Mouse (Mus musculus) bone marrow macrophage, adult 2 months (primary cell): ENCODE data around the gene Calm3.

Experiments used
- CTCF ChIP-seq: IDR thresholded peaks from 2 replicates; pipeline ENCODE4 v1.5.1; 2012; ENCODE audit warnings: low read depth, mild to moderate bottlenecking, low read length, moderate library complexity
- POLR2A ChIP-seq: IDR thresholded peaks from 2 replicates; pipeline ENCODE4 v1.6.1; 2012; ENCODE audit warnings: mild to moderate bottlenecking, low read depth, low read length, borderline replicate concordance

GRCm38 (mm10) chr7:16913806-16914452, 10.0 kb downstream of the Calm3 start:
- TF ChIP-seq CTCF (peak; percentile 85), POLR2A (no peak)
